Mouse (Mus musculus) gastrocnemius, adult 2 months (tissue): ENCODE measurements at regions not wholly inside any gene's neighbourhood (a gene's known extent, or its start where the extent isn't known, plus 50 kb on each side); places are given as distances from the start of the nearest gene placed in this dataset.

Experiments used
- DNase-seq: peaks from one replicate; pipeline ENCODE4 v3.0.0; 2022
- H3K27ac ChIP-seq: fragments of 200-600 bp; 2 replicates; pipeline ENCODE4 v1.8.1; 2022; ENCODE audit warnings: mild to moderate bottlenecking
- H3K4me3 ChIP-seq: fragments of 200-600 bp; 2 replicates; pipeline ENCODE4 v1.8.1; 2022; ENCODE audit warnings: mild to moderate bottlenecking, moderate library complexity
- CTCF ChIP-seq: fragments of 200-600 bp; IDR thresholded peaks from 2 replicates; pipeline ENCODE4 v1.8.1; 2022; ENCODE audit warnings: antibody characterized with exemption, mild to moderate bottlenecking, moderate library complexity
- intact Hi-C: fragments of 180-260 bp; cut with DNase I; formaldehyde crosslinking; loops from one replicate; pipeline ENCODE4 v1.15.1; 2025

DNA sequence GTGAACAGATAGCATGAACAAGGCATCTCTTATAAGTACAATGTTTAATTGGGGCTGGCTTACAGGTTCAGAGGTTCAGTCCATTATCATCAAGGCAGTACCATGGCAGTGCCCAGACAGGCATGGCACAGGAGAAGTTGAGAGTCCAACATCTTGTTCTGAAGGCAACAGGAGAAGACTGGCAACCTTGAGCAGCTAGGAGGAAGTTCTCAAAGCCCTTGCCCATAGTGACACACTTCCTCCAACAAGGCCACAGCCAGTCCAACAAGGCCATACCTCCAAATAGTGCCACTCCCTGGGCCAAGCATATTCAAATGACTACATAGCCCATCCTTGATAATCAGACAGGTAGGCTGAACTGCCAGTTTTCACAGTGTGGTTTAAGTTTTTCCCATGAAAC is 281.2 kb downstream of the Bcl11a start:
- Histone ChIP-seq H3K27ac (no peak overlapping the region), H3K4me3 (no peak overlapping the region)
- no peak for TF ChIP-seq CTCF
- intact Hi-C loops: no loop called here
- DNase-seq: no peak

DNA sequence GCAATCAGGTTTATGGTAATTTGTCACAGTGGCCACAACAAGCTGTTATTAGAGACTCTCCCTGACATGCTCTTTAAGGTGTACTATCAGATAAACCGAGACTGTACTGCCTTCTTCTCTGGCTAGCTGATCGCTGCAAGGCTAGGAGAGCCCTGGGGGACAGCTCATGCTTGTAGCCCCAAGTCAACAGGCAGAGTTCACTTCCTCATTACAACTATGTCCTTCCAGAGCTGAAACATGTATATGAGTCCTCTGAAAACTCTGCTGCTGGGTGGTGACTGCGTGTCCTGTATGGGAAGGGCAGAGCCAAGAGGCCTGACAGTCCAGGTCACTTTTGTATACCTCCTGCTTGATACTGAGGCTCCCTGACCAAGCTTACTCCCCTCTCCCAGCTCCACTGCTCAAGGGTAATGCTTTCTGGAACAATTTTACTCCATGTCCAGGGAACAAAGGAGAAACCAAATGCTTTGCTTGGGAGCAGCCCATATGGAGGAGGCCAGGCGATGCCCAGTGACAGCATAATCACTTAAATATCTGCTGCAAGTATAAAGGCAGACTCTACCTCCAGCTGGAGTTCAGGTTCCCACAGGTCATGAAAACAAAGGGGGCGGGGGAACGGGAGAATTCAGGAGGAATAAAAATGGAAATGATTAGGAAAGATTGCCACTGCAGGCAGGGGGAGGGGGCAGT is 284.3 kb downstream of the Bcl11a start:
- intact Hi-C loops: no loop called here

DNA sequence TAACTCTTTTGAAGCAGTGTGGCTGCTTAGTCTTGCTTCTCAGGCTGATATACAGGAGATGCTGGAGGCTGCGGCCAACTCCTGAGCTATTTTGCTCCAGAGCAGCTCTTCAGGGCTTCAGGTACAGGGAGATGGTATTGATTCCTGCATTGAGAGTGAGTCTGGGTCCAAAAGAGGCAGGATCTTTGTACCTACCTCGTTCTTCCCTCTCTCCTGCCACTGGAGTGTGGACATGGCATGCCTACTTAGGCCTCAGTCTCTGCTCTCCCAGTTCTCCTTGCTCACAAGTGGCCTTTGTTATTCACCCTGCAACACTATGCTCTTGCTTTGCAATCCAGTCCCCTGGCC is 284.8 kb downstream of the Bcl11a start:
- DNase-seq: no peak
- H3K27ac ChIP-seq: no peak overlapping the region
- no peak for TF ChIP-seq CTCF
- no peak overlapping the region for H3K4me3 ChIP-seq
- intact Hi-C loops: no loop called here

More for the DNA sequence above, 284.3 kb downstream of the Bcl11a start:
- H3K27ac ChIP-seq: no peak overlapping the region
- DNase-seq: no peak
- H3K4me3 ChIP-seq: no peak overlapping the region
- no peak for TF ChIP-seq CTCF

DNA sequence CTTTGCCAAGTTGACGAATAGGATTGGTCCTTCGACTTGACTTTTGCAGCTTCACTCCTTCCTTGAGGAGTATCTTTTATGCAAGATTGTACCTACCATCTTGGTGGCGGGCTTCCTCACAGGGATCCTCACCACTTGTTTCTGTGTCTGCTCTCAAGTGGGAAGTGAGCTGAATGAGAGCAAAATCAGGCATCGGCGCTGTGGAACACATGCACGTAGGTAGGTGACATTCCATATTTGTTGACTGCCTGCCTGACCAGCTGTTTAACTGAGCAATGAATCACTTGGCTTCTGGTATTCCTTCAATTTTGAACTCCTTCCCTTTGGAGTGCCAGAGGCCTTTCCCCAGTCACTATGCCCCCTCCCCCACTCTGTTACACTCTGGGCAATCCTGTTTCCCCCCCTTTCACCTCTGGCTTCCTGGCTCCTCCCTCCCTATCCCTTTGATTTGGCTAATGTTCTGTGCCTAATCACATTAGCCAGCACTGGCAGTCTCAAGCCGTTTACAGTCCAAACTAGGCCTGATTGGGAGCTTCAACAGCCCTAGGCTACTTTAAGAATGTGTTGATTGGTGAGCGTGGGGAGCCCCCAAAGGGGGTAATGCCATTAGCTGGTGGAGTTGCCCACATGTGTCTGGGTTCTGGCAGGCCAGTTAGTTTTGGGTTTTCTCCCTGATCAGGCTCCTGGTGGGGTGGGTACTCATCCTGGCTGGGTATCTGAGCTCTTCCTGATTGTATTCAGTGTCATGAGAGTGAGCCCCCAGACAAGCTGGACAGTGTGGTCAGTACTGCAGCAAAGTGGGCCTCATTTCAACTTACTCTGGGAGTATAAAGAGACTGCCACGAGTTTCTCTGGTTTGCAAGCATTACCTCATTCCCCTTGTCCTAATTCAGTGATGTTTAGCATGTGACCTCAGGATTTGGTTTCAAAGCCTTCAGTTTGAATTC is 285.8 kb downstream of the Bcl11a start:
- no peak for TF ChIP-seq CTCF
- intact Hi-C loops: no loop called here
- H3K27ac ChIP-seq: no peak overlapping the region
- no peak overlapping the region for H3K4me3 ChIP-seq
- no peak for DNase-seq

DNA sequence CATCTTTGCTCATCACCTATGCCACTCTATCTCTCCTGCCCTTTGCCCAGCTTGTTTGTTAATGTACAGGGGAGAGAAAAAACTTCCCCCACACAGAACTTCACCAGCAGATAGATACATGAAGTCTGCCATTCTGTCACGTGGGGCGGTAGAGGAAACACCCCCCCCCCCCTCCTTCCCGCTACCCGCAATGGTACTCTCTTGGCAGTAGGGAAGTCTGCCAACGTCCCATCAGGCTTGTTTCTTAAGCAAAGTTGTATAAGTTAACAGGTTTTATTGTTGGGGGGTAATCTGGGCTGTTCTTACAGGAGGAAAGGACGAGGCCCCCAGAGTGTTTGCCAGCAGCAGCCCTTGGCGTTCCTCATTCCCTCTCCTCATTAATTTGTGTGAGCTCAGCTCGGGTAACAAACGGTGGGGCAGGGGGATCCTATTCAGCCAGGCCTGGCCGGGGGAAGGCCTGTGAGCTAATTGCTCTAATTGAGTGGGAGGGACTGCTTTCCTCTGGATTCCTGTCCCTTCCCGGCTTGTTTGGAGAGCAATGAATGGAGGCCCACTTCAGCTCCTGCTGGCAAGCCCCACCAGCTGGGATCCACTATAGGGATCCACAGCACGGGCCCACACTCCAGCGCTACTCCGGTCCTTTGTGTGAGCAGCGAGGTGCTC is 292.5 kb downstream of the Bcl11a start:
- intact Hi-C loops: no loop called here
- DNase-seq: no peak

DNA sequence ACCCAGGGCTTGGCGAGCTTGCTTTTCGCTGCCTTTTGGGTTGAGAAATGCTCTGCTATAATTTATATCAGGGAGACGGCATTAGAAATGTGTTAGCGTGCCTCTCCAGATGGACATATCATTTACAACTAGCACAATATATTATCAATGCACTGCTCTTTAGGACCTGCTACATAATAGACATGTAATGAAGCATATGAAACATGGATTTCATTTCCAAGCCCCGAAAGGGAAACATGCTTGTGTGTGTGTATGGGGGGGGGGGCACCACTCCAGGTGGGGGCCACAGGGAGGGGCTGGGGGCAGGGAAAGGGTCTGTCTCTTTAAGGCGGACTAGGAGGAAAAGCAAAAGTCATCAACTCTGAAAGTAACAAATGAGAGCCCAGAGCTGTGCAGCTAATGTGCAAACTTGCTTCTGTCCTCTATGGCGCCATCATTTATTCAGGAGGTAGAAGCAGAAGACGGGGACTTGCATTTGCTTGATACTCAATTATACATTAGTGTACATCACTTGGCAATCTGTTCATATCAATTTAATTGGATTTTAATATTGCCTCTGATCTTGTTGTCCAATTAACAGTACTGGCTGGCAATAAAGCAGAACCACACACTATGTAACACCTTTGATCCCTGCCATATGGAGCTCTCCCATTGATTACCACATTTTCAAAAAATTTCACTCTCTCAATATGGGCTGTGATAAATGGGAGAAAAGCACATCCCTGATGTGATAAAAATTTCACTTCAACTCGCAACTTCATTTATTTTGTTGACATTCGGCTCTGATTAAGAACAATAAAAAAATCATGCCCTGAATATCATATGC is 293.2 kb downstream of the Bcl11a start:
- no peak for DNase-seq
- no peak overlapping the region for H3K4me3 ChIP-seq
- intact Hi-C loops: no loop called here
- TF ChIP-seq CTCF: no peak
- H3K27ac ChIP-seq: no peak overlapping the region; the same call in 1 of the 2 replicates

More for the DNA sequence above, 292.5 kb downstream of the Bcl11a start:
- Histone ChIP-seq H3K4me3 (no peak overlapping the region), H3K27ac (no peak overlapping the region)
- no peak for TF ChIP-seq CTCF

DNA sequence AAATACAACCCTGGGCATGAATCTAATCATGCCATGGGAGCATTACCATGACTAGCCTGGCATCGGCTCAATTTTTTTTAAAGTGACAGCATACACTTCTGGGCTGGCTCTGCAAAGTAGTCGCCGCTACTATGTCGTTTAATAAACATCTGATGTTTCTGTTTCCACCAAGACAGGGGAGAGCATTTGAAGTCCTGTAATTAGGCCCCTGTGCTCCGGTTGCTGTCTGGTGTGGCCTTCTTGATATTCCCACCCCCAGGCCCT is 293.8 kb downstream of the Bcl11a start:
- intact Hi-C loops: no loop called here
- Histone ChIP-seq H3K4me3 (no peak overlapping the region), H3K27ac (peak overlapping the region; percentile 46; the same call in 1 of the 2 replicates)
- TF ChIP-seq CTCF: no peak
- no peak for DNase-seq

DNA sequence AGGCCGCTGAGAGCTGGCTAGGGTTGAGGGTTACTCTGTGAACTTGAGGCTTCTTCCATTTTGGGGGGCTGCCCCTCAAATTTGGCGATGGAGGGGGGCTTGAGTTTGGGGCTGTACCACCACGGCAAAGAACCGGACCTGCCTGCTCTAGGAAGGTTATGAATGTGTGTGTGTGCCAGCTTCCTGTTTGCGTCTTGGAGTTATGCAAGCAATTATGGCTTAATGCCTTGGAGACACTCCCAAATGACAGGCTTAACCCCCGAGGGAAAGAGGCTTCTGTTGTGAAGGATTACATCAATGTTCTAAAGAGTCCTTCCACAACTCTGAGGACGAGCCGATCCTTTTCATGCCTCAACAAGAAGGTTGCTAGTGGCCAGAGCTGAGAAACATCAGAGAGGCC is 294.1 kb downstream of the Bcl11a start:
- Histone ChIP-seq H3K27ac (peak overlapping the region; percentile 46), H3K4me3 (0 out of 2 replicates have a peak overlapping the region, but pooled peaks have one; percentile 11)
- DNase-seq: peak; percentile 27
- no peak for TF ChIP-seq CTCF
- intact Hi-C loops: no loop called here

DNA sequence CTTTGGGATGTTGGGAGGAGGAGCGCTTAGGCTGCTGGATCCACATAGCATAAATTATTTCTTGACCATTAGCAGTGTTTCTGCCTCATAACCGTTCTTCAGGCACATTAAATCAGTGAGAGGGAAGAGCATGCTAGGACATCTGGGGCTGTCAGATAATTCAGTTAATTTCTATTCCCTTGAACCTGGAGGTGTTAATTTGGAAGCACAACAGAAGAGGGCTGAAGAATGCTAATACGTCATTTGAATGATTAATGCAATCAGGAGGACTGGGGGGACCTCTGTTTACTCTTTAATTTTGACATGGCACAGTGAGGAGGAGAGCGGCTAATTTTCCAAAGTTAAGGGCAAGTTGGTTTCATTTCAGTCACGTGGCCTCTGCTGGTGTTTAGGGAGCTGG is 294.8 kb downstream of the Bcl11a start:
- intact Hi-C loops: no loop called here
- Histone ChIP-seq H3K4me3 (no peak overlapping the region), H3K27ac (no peak overlapping the region; the same call in 1 of the 2 replicates)
- no peak for TF ChIP-seq CTCF
- no peak for DNase-seq

DNA sequence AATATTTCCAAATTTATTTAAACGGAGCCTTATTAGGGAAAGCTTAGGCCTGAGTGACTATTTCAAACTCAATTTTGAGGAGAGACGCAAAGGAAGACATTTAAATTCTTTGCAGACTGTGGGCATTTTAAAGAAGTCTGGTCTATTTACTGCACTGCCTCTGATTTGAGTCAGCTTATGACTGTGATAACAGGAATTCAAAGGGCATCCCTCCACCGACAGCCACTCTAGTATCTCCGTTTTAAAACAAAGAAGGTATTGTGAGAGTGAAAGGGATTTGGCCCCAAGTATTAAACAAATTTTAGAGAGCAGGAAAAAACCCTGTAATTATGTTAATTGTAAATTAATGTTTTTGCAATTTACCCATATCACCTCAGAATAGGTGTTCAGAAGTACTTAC is 295.4 kb downstream of the Bcl11a start:
- intact Hi-C loops: no loop called here
- Histone ChIP-seq H3K4me3 (no peak overlapping the region), H3K27ac (no peak overlapping the region)
- no peak for DNase-seq
- TF ChIP-seq CTCF: no peak

DNA sequence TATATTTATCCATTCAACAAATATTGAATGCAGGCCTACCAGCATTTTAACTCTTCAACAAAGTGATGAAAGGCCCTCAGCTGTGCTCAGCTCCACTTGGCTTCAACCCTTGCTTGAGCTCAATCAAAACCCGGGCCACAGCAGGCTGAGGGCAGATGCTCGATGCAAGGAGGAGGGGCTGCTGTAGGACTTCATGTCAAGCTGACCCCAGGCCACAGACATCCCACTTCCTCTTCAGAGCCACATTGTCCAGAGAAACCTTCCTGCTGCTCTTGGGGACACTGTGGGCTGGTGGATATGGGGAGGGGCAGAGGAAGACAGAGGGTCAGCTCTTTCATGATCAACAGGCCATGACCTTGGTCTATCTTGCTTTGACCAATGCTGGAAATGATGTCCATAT is 299.7 kb downstream of the Bcl11a start:
- TF ChIP-seq CTCF: no peak
- DNase-seq: no peak
- no peak overlapping the region for H3K4me3 ChIP-seq
- intact Hi-C loops: no loop called here
- no peak overlapping the region for H3K27ac ChIP-seq

DNA sequence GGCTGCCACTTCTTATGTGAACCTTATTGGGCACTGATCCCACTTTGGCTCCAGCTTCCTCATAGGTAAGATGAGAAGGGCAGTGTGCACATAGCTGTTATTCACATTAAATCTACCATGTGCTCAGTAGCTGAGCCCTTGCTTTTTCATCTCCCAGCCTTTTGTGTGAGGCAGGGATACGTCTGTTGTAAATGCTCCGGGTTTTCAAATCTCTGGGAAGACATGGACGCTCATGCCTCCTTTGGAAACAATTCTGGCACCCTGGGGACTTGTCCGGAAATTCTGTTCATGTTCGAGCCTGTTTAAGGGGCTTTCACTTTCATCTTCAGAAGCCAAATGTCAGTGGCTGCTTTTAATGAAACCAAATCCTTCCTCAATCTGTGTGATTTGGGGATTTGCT is 312.7 kb downstream of the Bcl11a start:
- Histone ChIP-seq H3K4me3 (peak overlapping the region; percentile 28), H3K27ac (0 out of 2 replicates have a peak overlapping the region, but pooled peaks have one; percentile 0)
- TF ChIP-seq CTCF: no peak
- no peak for DNase-seq
- intact Hi-C loops: no loop called here
